Mouse (Mus musculus) kidney, adult 8-10 months (tissue): ENCODE measurements around the gene Gm6164.
"Not testable (repeated sequence)": the region's sequence is repeated elsewhere in the genome, so short reads cannot be mapped to it uniquely, and the experiment has no call there.

Source experiments
- DNase-seq, 2 experiments: peaks; one replicate each; pipeline ENCODE4 v3.0.0; 2022

Gene Gm6164

DNA sequence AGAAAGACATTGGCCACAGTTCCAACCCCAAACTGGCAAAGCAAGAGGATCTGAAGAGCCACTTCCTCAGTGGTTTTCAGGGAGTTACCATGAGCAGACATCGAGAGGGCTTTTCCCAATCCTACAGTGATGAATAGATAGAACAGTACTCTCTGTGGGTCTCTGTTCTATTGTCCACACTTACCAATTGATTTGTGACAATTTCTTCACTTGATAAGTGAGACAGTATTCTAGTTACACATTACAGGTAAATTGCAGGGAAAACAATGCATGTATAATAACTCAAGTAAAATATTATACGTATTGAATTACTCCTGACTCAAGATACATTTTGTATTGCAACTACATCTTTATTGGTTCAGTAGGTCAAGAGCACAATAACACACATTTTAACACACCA is at the start of gene Gm6164:
TSS of gene Gm6164 (minus strand) at position 101 of the 400 bp plus-strand sequence.
- not testable (repeated sequence) for DNase-seq

DNA sequence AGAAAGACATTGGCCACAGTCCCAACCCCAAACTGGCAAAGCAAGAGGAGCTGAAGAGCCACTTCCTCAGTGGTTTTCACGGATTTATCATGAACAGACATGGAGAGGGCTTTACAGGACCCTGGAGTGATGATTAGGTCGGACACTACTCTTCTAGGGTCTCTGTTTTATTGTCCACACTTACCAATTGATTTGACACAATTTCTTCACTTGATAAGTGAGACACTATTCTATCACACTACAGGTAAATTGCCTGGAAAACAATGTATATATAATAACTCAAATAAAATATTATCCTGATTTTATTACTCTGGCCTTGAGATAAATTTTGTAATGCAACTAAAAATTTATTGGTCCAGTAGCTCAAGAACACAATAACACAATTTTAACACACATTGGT is 28.3 kb upstream of the Gm6164 start, which contains the start of gene Gm4498:
TSS of gene Gm4498 (minus strand) at position 101 of the 400 bp plus-strand sequence.
- DNase-seq: not testable (repeated sequence)

DNA sequence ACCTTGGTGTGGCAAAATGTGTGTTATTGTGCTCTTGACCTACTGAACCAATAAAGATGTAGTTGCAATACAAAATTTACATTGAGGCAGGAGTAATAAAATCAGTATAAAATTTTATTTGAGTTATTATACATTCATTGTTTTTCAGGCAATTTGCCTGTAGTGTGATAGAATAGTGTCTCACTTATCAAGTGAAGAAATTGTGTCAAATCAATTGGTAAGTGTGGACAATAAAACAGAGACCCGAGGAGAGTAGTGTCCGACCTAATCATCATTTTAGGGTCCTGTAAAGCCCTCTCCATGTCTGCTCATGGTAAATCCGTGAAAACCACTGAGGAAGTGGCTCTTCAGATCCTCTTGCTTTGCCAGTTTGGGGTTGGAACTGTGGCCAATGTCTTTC is 12.0 kb downstream of the Gm6164 start, which contains the start of gene Vmn1r95:
TSS of gene Vmn1r95 (plus strand) at position 301 of the 400 bp plus-strand sequence.
- DNase-seq: not testable (repeated sequence)

DNA sequence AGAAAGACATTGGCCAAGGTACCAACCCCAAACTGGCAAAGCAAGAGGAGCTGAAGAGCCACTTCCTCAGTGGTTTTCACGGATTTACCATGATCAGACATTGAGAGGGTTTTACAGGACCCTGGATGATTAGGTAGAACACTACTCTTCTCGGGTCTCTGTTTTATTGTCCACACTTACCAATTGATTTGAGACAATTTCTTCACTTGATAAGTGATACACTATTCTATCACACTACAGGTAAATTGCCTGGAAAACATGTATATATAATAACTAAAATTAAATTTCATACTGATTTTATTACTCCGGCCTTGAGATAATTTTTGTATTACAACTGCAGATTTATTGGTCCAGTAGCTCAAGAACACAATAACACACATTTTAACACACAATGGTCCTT is 37.1 kb downstream of the Gm6164 start, which contains the start of gene Vmn1r94:
TSS of gene Vmn1r94 (minus strand) at position 101 of the 400 bp plus-strand sequence.
- not testable (repeated sequence) for DNase-seq
